Mouse (Mus musculus) left cerebral cortex, adult 6 months (tissue): ENCODE data around the gene 5730455P16Rik. TPM values are rescaled to one million over a fixed set of nuclear protein-coding genes. Genes with fewer than 3 reads are reported as not detected.

Experiments used
- long read RNA-seq, 2 experiments: library from polyadenylated mRNA; unstranded; transcript quantifications; one replicate each; pipeline ENCODE4 v2.0.0; 2019 to 2020
- polyA plus RNA-seq: library from polyadenylated mRNA; unstranded; fragments of <200 nt; fragmentation: Nextera tagmentation; gene quantifications from 2 replicates; pipeline ENCODE4 v1.2.3, GENCODE M21; 2021

The 5730455P16Rik gene
- 22.8 and 32.6 TPM in 2 replicates for polyA plus RNA-seq
- long read RNA-seq, experiment 1, full-length matches to known transcripts = 266 of 335 reads
- long read RNA-seq, experiment 1, partial matches to known transcripts = 11 of 335 reads
- long read RNA-seq, experiment 1, other reads (novel, unspliced or antisense) = 58 of 335 reads
- long read RNA-seq, experiment 2, full-length matches to known transcripts = 49 of 119 reads
- long read RNA-seq, experiment 2, partial matches to known transcripts = 24 of 119 reads
- long read RNA-seq, experiment 2, other reads (novel, unspliced or antisense) = 46 of 119 reads

DNA sequence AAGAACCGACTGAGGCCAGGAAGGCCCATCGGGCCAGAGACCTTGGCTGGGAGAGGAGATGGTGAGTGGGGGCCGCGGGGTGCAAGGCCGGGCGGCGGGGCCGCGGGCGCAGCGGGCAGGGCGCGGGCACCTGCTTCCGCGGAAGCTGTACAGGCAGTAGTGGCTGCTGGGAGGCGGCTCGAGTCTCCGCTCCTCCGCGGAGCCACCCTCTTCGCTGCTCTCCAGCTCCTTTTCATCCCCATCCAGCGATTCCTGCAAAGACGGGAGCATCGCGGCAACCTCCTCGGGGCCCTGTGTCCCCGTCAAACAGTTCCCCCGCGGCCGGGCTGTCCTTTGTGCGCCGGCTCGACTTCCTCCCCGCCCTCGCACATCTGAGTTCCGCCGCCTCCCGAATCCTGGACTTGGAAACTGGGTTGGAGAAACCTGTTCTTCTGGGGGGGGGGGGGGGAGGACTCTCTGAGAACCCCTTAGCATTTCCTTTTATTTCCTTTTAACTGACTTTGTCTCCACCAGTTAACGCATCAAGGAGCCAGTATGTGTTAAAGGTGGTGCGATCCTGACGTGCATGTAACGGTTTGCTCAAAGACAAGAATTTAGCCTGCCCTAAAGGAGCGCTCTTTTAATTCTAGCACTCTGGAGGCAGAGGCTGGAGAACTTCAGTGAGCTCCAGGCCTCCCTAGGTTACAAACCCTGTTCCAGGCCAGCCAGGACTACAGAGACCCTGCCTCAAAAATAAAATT lies at the start of gene 5730455P16Rik:
Gene 5730455P16Rik, minus strand, starts transcription at position 323 of the 740 bp plus-strand sequence.

GRCm38 (mm10) chr11:80383019-80383625 lies 5.3 kb upstream of the 5730455P16Rik start, which contains the start of gene Zfp207:
TSS of gene Zfp207 (plus strand) at chr11:80383279.

Other genes starting within 250 kb of the 5730455P16Rik start
- 10.9 and 13.3 TPM in 2 replicates for gene Tefm, start 235.9 kb downstream of the 5730455P16Rik start, polyA plus RNA-seq
- 4.5 and 5.8 TPM in 2 replicates for gene Adap2, start 223.9 kb downstream of the 5730455P16Rik start, polyA plus RNA-seq
- 5.3 and 6.0 TPM in 2 replicates for gene Rnf135, start 194.2 kb downstream of the 5730455P16Rik start, polyA plus RNA-seq
- gene Rhot1, start 169.0 kb downstream of the 5730455P16Rik start, polyA plus RNA-seq = 52.2 and 64.3 TPM in 2 replicates
- 1.1 and 4.2 TPM in 2 replicates for gene Rhbdl3, start 77.1 kb downstream of the 5730455P16Rik start, polyA plus RNA-seq
- 62.9 and 64.4 TPM in 2 replicates for gene Zfp207, start 5.2 kb upstream of the 5730455P16Rik start, polyA plus RNA-seq
- 133 and 154 TPM in 2 replicates for gene Psmd11, start 50.6 kb upstream of the 5730455P16Rik start, polyA plus RNA-seq
- gene Cdk5r1, start 99.0 kb upstream of the 5730455P16Rik start, polyA plus RNA-seq = 21.7 and 47.6 TPM in 2 replicates